Mouse (Mus musculus) heart, adult 11 months (tissue): ENCODE results near the gene Fgfr2.
A peak's percentile ranks its signal among the peaks of the same experiment; 100 is the strongest.

Experiments
- DNase-seq: peaks from one replicate; pipeline ENCODE4 v3.0.0; 2022

The Fgfr2 gene

GRCm38 (mm10) chr7:130701336-130701735, 2421.8 kb downstream of the Fgfr2 start:
- DNase-seq = no peak

- DNase-seq = no peak
Observed at GRCm38 (mm10) chr7:130698480-130698879, 2424.7 kb downstream of the Fgfr2 start.

- DNase-seq = no peak
Observed at GRCm38 (mm10) chr7:130696347-130697234, 2426.6 kb downstream of the Fgfr2 start.

DNA sequence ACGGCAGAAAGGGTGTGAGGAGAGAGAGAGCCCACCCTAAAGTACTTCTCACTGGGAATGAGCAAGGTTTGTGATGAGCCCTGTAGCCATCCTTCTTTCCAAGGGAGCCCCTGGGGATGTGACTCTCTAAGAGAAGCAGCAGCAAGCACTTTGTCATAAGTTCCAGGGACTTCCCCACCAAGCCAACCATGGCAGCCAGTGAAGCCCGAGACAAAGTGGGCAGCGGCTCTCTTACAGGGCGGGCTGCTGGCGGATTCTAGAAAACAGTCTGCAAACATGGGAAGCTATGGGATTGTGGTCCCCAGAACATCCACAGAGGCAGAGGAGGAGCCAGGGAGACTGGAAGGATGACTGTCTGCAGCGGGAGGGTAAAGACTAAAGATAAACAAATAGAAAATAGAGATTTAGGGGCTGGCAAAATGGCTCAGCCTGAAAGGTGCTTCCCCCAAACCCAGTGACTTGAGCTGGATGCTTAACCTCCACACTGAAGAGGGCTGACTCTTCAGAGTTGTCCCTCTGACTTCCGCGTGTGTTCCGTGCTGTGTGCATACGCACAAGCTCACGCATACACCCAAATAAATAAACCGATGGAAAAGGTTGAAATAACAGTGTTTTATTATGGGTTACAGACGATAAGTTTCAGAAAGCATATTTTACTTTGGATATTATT, 2427.3 kb downstream of the Fgfr2 start:
- DNase-seq = no peak

DNA sequence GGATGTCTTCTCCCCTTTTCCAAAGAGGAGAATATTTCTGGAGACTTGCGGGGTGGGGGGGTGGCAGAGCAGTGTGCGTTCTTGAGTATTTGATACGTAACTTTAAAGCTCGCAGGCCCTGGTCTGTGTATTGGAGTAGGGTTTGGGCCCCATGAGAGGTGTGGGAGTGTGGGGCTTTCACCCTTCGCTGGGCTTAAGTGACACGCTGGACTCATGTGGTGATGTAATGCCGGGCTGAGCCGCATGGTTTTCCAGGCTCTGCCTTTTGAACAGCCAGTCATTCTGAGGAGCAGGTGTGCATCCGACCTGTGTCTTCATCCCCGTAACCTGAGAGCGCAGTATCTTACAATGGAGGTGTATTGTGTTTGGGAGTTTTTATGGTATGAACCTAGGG, 2429.4 kb downstream of the Fgfr2 start:
- no peak for DNase-seq

GRCm38 (mm10) chr7:130692943-130693799, 2430.0 kb downstream of the Fgfr2 start:
- peak; percentile 90 for DNase-seq

GRCm38 (mm10) chr7:130692392-130692942, 2430.7 kb downstream of the Fgfr2 start:
- peak; percentile 95 for DNase-seq

DNA sequence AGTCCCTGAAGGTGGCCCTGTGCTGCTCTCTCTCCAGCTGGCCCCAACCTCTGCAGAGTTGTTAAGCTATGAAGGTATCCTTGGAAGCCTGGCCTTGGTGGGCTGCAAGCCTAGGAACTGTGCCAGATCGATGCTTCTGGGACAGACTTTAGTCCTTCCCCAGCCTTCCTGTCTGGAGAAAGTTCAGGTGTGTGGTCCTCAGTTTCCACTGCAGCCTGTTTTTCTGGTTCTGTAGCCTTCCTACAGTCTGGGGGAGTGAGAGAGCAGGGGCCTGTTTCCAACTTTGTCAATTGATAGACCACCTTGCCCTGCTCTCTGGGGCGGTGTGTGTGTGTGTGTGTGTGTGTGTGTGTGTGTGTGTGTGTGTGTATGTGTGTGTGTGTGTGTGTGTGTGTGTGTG, 2431.2 kb downstream of the Fgfr2 start:
- no peak for DNase-seq

DNA sequence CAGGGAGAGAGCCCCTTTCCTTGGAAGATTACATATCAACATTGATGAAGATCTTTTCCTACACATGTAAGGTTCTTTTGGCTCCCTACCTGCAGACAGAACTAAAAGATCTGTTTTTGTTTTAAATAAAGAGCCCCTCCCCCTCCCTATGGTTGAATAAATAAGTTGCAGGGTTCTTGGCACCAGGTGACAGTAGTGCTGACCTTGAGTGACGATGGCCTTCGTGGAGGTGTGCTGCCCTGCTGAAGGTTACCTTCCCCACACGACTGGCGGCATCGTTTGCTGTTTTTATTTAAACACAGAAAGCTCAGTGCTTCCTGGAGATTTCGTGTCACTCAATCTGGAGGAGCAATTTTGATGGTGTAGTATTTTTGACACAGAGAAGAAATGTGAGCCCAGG, 2432.3 kb downstream of the Fgfr2 start:
- DNase-seq = no peak

DNA sequence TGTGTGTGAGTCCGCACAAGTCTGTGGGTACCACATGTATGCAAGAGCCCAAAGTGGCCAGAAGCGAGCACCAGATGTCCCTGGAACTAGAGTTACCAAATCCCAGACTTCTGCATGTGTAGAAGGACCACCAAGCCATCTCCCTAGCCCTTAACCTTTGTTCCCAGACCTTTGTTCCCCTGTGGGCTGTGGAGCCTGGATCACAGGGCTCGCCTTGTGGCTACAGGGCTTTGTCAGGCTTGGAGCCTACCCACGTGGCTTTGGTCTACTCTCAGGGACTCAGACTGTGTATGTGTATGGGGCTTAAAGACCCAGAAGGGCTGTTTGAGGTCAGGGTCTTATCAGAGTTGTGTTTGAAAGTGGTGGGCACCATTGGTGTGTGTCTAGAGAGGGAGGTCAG, 2434.5 kb downstream of the Fgfr2 start:
- no peak for DNase-seq

- DNase-seq = peak; percentile 97
Observed at GRCm38 (mm10) chr7:130681798-130682197, 2441.4 kb downstream of the Fgfr2 start.

DNA sequence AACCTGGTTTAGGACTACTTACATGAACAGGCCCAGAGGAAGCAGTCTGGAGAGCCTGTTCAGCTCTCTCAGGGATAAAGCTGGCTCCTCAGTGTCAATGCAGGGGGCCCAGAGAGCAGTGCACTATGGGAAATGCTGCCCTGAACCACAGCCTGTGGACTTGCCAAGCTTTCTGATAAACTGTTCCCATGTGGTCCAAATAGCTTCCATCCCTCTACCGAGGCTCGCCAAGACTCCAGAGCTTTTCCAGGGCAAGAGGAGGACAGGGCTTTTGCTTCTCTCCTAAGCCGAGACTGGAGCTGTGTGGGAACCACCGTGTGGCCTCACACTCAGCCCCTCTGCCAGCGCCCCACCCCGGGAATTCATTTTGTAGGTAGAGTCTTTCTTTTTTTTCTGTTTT, 2444.7 kb downstream of the Fgfr2 start:
- peak; percentile 98 for DNase-seq

DNA sequence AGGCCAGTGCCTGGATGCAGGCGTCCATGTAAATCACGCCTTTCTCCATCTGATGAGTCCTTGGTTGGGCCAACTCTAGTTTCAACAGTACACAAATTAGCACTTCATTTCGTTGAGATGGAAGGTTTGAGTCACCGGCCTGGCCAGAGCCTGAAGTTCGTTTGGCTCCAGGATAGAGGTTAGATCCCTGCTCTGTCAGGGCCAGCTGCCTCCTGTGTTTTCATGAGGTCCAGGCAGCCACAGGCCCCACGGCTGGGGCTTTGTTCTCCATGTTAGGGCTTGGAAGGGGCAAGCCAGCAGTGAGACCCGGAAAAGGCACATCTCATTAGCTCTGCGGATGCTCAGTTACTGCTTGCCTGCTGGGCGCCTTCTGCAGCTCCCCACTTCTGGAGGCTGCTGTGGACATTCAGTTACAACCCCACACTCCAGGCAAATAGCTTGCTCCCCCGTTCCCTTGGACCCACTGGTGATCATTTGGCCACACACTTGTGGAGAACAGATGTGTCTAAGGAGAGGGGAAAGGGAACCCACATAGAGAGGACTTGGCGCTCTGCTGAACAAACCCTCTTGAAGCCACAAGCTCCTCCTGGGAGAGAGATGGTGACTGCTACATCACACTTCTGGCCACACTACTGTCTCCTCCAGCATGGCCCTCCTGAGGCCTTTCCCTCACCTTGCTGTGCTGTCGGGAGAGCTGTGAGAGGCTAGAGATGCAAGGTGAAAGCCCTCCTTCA, 2445.4 kb downstream of the Fgfr2 start:
- peak; percentile 96 for DNase-seq

GRCm38 (mm10) chr7:130676885-130677540, 2446.1 kb downstream of the Fgfr2 start:
- DNase-seq = no peak

DNA sequence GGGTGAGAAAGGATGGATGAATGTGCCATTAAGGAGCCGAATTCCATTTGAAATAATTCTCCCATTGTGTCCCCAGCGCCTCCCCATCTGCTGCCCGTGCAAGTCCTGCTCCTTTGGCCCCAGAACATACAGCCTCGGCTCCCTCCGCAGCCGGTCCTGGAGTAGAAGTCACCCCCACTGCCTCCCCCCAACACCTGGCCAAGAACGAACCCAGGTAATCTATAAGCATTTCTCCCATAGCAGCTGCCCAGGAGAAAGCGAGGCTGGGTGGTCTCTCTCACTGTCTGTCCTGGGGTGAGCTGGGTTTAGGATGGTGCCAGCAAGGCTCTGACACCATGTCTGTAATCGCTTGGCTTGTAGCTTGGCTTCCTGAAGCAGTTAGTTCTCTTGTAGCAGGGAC, 2448.6 kb downstream of the Fgfr2 start:
- DNase-seq = peak; percentile 92

DNA sequence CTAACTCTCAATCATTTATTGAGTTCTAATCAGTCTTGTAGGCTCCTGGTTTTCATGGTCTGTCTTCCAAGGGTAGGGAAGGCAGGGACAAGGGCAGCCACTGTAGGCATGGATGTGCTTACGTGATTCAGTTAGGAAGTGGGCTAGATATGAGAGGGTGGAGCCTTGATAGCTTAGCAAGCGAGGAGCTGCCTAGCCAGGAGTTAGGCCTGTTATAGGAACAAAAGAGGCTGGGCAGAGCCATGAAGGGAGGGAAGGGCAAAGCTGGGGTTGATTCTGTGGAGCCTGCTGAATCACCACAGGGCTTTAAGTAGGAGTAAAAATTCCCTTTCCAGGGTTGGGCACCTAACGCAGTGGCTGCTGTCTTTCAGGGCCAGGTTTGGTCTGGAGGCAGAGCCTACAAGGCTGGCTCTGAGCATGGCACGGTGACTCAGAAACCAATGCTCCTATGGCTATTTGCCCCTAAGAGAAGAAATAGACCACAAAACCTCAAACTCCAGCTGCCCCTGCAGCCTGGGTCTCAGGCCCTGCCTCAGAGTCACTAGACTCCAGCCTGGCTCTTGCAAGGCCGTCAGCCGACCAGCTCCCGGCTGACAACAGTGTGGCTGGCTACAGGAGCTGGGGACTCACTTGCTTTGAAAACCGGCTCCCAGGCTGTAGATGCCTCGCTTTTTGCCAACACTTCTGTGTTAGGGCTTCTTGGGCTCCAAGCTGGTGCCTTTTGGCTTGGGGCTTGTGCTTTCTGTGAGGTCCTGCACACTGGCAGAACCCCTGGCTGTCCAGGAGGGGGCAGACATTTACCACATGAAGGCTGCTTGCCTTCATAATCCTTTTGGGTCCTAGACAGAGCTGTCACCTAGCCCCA, 2449.7 kb downstream of the Fgfr2 start:
- peak; percentile 93 for DNase-seq

DNA sequence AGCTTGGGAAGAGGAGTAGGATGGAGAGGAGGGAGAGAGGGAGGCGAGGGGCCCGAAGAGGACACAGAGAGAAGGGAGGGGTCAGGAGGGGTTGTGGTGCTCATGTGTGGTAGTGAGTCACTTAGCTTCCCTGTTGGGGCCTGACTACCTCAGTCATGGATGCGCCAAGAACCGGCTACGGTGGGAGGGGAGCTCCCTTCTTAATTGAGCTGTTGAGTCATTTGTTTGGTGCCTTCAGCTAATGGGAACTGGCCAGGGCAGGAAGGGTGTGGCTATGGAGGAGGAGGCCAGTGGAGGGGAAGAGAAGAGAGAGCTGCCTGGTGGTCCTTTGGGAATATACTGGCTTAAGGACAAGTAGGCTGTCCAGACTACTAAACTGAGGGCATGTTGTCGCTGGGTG, 2451.8 kb downstream of the Fgfr2 start:
- peak; percentile 99 for DNase-seq

- peak; percentile 99 for DNase-seq
Observed at GRCm38 (mm10) chr7:130670358-130670757, 2452.8 kb downstream of the Fgfr2 start.

DNA sequence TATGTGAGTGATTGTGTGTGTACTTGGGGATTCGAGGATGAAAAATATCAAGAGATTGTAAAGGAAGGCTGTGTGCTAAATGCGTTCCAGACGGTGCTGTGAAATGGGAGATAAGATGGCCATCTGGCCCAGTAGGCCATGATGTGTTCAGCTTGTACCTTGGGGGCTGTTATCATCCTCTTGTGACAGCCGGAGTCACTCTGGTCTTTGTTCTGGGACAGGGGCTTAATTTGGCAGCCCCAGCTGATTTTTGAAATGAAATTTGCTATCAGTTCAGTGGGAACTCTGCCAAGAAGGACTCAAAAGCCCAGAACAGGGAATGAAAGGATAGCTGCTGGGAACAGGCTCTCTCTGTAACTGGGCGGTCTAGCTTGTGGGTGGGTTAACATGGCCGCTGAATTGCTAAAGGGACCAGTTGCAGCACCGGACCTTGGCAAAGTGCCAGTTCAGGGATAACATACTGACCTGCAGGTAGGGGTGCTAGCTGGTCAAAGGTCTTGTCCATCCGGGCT, 2453.7 kb downstream of the Fgfr2 start:
- peak; percentile 98 for DNase-seq

DNA sequence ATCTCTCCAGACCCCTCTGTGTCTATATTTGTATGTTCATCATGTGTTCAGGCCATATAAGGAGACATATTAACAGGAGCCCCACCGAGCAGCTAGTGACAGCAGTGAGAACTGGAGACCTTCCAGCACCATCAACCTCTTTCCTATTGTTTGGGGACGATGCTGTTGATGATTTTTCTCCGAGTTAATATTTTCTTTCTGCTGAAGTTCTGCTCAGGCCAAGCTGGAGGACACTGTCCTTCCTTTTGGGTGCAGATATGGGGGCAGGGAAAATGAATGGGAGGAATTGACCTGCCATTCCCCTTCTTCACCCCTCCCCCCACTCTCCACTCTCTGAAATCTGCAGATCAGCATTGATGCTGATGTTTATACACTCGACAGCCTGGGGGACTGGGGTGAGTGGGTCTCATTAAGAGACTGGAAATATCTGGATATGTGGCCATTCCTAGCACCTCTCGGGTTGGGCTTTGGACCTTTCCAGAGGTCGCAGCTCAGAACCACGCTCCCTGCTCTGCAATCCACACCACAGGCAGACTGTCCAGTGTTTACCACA, 2454.3 kb downstream of the Fgfr2 start:
- no peak for DNase-seq
